Mouse (Mus musculus) limb, embryonic 12.5 days (tissue): ENCODE results near the gene Srrm4. TPM values are rescaled to one million over a fixed set of nuclear protein-coding genes. Genes with fewer than 3 reads are reported as not detected.

ENCODE experiments used
- ATAC-seq: fragments of 200-750 bp; cut with Nextera tagmentation; 2 replicates; pipeline ENCODE4 v1.8.0; 2017; ENCODE audit warnings: low read depth, moderate TSS enrichment; ENCODE audit not compliant: insufficient number of reproducible peaks, insufficient read depth, low FRiP score, low TSS enrichment
- H3K27ac ChIP-seq: fragments of 300-500 bp; sonication (generic); 2 replicates; pipeline ENCODE4 v1.5.1; 2016; ENCODE audit warnings: mild to moderate bottlenecking, moderate library complexity
- H3K27me3 ChIP-seq: fragments of 300-500 bp; sonication (generic); 2 replicates; pipeline ENCODE4 v1.6.1; 2016; ENCODE audit warnings: mild to moderate bottlenecking, moderate library complexity
- H3K36me3 ChIP-seq: fragments of 300-500 bp; sonication (generic); 2 replicates; pipeline ENCODE4 v1.6.1; 2016; ENCODE audit warnings: mild to moderate bottlenecking, moderate library complexity
- H3K4me1 ChIP-seq: fragments of 300-500 bp; sonication (generic); replicated peaks from 2 replicates; pipeline ENCODE4 v1.6.1; 2016
- H3K4me2 ChIP-seq: fragments of 300-500 bp; sonication (generic); 2 replicates; pipeline ENCODE4 v1.6.1; 2016; ENCODE audit warnings: mild to moderate bottlenecking, moderate library complexity
- H3K4me3 ChIP-seq: fragments of 300-500 bp; sonication (generic); replicated peaks from 2 replicates; pipeline ENCODE4 v1.5.1; 2016; ENCODE audit warnings: mild to moderate bottlenecking
- H3K9ac ChIP-seq: fragments of 300-500 bp; sonication (generic); replicated peaks from 2 replicates; pipeline ENCODE4 v1.6.1; 2016; ENCODE audit warnings: mild to moderate bottlenecking, moderate library complexity
- H3K9me3 ChIP-seq: fragments of 300-500 bp; sonication (generic); 2 replicates; pipeline ENCODE4 v1.6.1; 2016; ENCODE audit warnings: mild to moderate bottlenecking, moderate library complexity
- WGBS: fragments of 180-500 bp; shearing (Covaris S2); methylation state at CpG from one replicate; pipeline ENCODE4 v1.1.7; 2016; 5-methylcytosine and 5-hydroxymethylcytosine counted together
- polyA plus RNA-seq: library from polyadenylated mRNA; unstranded; fragments of >200 nt; fragmentation: Nextera tagmentation; extraction: Ambion mirVana; gene quantifications from 2 replicates; pipeline ENCODE4 v1.2.1, GENCODE M21; 2016

The Srrm4 gene
- polyA plus RNA-seq, 1 experiment from 2014 or later: 0.09 TPM

GRCm38 (mm10) chr5:116570566-116570965, 21.1 kb downstream of the Srrm4 start:
- Histone ChIP-seq H3K9me3 (no peaks in the 10 kb centered on the region), H3K4me3 (no peak overlapping the region), H3K27ac (no peak overlapping the region), H3K36me3 (no peaks in the 10 kb centered on the region), H3K4me2 (no peak overlapping the region), H3K4me1 (peaks cover 18% of the 10 kb centered on the region), H3K27me3 (peaks cover 25% of the 10 kb centered on the region), H3K9ac (no peak overlapping the region)
- ATAC-seq: no peak
- 57% methylated on average over 7 of the region's 7 CpGs for WGBS

- H3K27ac ChIP-seq: no peak overlapping the region
- no peak overlapping the region for H3K9ac ChIP-seq
- H3K36me3 ChIP-seq: no peaks in the 10 kb centered on the region
- 1% methylated on average over 9 of the region's 9 CpGs for WGBS
- H3K4me3 ChIP-seq: no peak overlapping the region
- no peak overlapping the region for H3K4me2 ChIP-seq
- H3K4me1 ChIP-seq: peaks cover 18% of the 10 kb centered on the region
- H3K27me3 ChIP-seq: peaks cover 25% of the 10 kb centered on the region
- no peak for ATAC-seq
- no peaks in the 10 kb centered on the region for H3K9me3 ChIP-seq
These were observed 22.0 kb downstream of the Srrm4 start for GRCm38 (mm10) chr5:116569629-116570028.

GRCm38 (mm10) chr5:116568050-116568449, 23.6 kb downstream of the Srrm4 start:
- no peaks in the 10 kb centered on the region for H3K9me3 ChIP-seq
- H3K4me3 ChIP-seq: no peak overlapping the region
- no peak for ATAC-seq
- peaks cover 18% of the 10 kb centered on the region for H3K4me1 ChIP-seq
- no peak overlapping the region for H3K9ac ChIP-seq
- no peak overlapping the region for H3K27ac ChIP-seq
- H3K4me2 ChIP-seq: no peak overlapping the region
- H3K36me3 ChIP-seq: no peaks in the 10 kb centered on the region
- 79% methylated on average over 2 of the region's 2 CpGs for WGBS
- peaks cover 25% of the 10 kb centered on the region for H3K27me3 ChIP-seq

- ATAC-seq: no peak
- H3K9ac ChIP-seq: no peak overlapping the region
- H3K36me3 ChIP-seq: no peaks in the 10 kb centered on the region
- H3K4me2 ChIP-seq: no peak overlapping the region
- no peak overlapping the region for H3K4me3 ChIP-seq
- peaks cover 18% of the 10 kb centered on the region for H3K4me1 ChIP-seq
- WGBS: 94% methylated on average over 8 of the region's 8 CpGs
- peaks cover 25% of the 10 kb centered on the region for H3K27me3 ChIP-seq
- H3K27ac ChIP-seq: no peak overlapping the region
- H3K9me3 ChIP-seq: no peaks in the 10 kb centered on the region
These were observed 24.3 kb downstream of the Srrm4 start for GRCm38 (mm10) chr5:116567298-116567697.

- H3K4me1 ChIP-seq: peaks cover 17% of the 10 kb centered on the region
- H3K36me3 ChIP-seq: no peaks in the 10 kb centered on the region
- peaks cover 18% of the 10 kb centered on the region for H3K27me3 ChIP-seq
- H3K9me3 ChIP-seq: no peaks in the 10 kb centered on the region
- H3K4me3 ChIP-seq: no peak overlapping the region
- WGBS: 80% methylated on average over 14 of the region's 14 CpGs
- H3K4me2 ChIP-seq: no peak overlapping the region
- H3K27ac ChIP-seq: no peak overlapping the region
- H3K9ac ChIP-seq: no peak overlapping the region
- ATAC-seq: no peak
These were observed 25.1 kb downstream of the Srrm4 start for GRCm38 (mm10) chr5:116566385-116567045.

- WGBS: 89% methylated on average over 9 of the region's 9 CpGs
- no peak overlapping the region for H3K9ac ChIP-seq
- H3K9me3 ChIP-seq: no peaks in the 10 kb centered on the region
- H3K36me3 ChIP-seq: no peaks in the 10 kb centered on the region
- H3K27me3 ChIP-seq: peaks cover 9% of the 10 kb centered on the region; the same call in 1 of the 2 replicates
- H3K4me3 ChIP-seq: no peak overlapping the region
- H3K4me1 ChIP-seq: peaks cover 11% of the 10 kb centered on the region
- H3K27ac ChIP-seq: no peak overlapping the region
- H3K4me2 ChIP-seq: no peak overlapping the region
- ATAC-seq: no peak
These were observed 26.0 kb downstream of the Srrm4 start for GRCm38 (mm10) chr5:116565573-116565972.

- Histone ChIP-seq H3K4me2 (no peak overlapping the region), H3K9ac (no peak overlapping the region), H3K36me3 (no peaks in the 10 kb centered on the region), H3K27ac (no peak overlapping the region), H3K9me3 (no peaks in the 10 kb centered on the region), H3K4me1 (peaks cover 6% of the 10 kb centered on the region), H3K4me3 (no peak overlapping the region), H3K27me3 (peaks cover 3% of the 10 kb centered on the region; the same call in 1 of the 2 replicates)
- no peak for ATAC-seq
- WGBS: 84% methylated on average over 3 of the region's 3 CpGs
These were observed 27.2 kb downstream of the Srrm4 start for GRCm38 (mm10) chr5:116564391-116564790.

- no peak overlapping the region for H3K27ac ChIP-seq
These were observed 27.9 kb downstream of the Srrm4 start for GRCm38 (mm10) chr5:116563713-116564112.

GRCm38 (mm10) chr5:116559091-116559490, 32.5 kb downstream of the Srrm4 start:
- Histone ChIP-seq H3K4me2 (no peak overlapping the region), H3K27me3 (no peaks in the 10 kb centered on the region), H3K4me1 (no peaks in the 10 kb centered on the region), H3K9me3 (no peaks in the 10 kb centered on the region), H3K27ac (no peak overlapping the region), H3K9ac (no peak overlapping the region), H3K4me3 (no peak overlapping the region), H3K36me3 (no peaks in the 10 kb centered on the region)
- WGBS: 53% methylated on average over 7 of the region's 7 CpGs
- ATAC-seq: no peak

More at GRCm38 (mm10) chr5:116563713-116564112, 27.9 kb downstream of the Srrm4 start:
- H3K9ac ChIP-seq: no peak overlapping the region
- H3K27me3 ChIP-seq: no peaks in the 10 kb centered on the region
- WGBS: 44% methylated on average over 6 of the region's 6 CpGs
- no peaks in the 10 kb centered on the region for H3K9me3 ChIP-seq
- H3K36me3 ChIP-seq: no peaks in the 10 kb centered on the region
- no peak overlapping the region for H3K4me3 ChIP-seq
- ATAC-seq: no peak
- no peaks in the 10 kb centered on the region for H3K4me1 ChIP-seq
- H3K4me2 ChIP-seq: no peak overlapping the region

- 51% methylated on average over 8 of the region's 8 CpGs for WGBS
- H3K4me3 ChIP-seq: no peak overlapping the region
- no peaks in the 10 kb centered on the region for H3K27me3 ChIP-seq
- H3K4me2 ChIP-seq: no peak overlapping the region
- no peak for ATAC-seq
- no peak overlapping the region for H3K9ac ChIP-seq
- no peaks in the 10 kb centered on the region for H3K4me1 ChIP-seq
- H3K36me3 ChIP-seq: no peaks in the 10 kb centered on the region
- no peaks in the 10 kb centered on the region for H3K9me3 ChIP-seq
- H3K27ac ChIP-seq: no peak overlapping the region
These were observed 35.0 kb downstream of the Srrm4 start for GRCm38 (mm10) chr5:116556614-116557013.

GRCm38 (mm10) chr5:116553868-116554267, 37.7 kb downstream of the Srrm4 start:
- Histone ChIP-seq H3K36me3 (no peaks in the 10 kb centered on the region), H3K27me3 (no peaks in the 10 kb centered on the region), H3K27ac (no peak overlapping the region), H3K4me1 (no peaks in the 10 kb centered on the region), H3K9ac (no peak overlapping the region), H3K4me2 (no peak overlapping the region), H3K9me3 (no peaks in the 10 kb centered on the region), H3K4me3 (no peak overlapping the region)
- no peak for ATAC-seq
- 15% methylated on average over 5 of the region's 5 CpGs for WGBS

- no peaks in the 10 kb centered on the region for H3K36me3 ChIP-seq
- H3K27ac ChIP-seq: no peak overlapping the region
- WGBS: 66% methylated on average over 2 of the region's 2 CpGs
- H3K9me3 ChIP-seq: no peaks in the 10 kb centered on the region
- H3K4me2 ChIP-seq: no peak overlapping the region
- H3K9ac ChIP-seq: no peak overlapping the region
- H3K4me3 ChIP-seq: no peak overlapping the region
- H3K4me1 ChIP-seq: no peaks in the 10 kb centered on the region
- no peaks in the 10 kb centered on the region for H3K27me3 ChIP-seq
- ATAC-seq: no peak
These were observed 38.5 kb downstream of the Srrm4 start for GRCm38 (mm10) chr5:116553106-116553505.
